Mouse (Mus musculus) small intestine, adult 2 months (tissue): Measurements from ENCODE around the gene Lypd9.

Experiments
- CTCF ChIP-seq: fragments of 200-500 bp; IDR thresholded peaks from 2 replicates; pipeline ENCODE4 v1.5.1; 2012; ENCODE audit warnings: low read depth, mild to moderate bottlenecking, control low read depth, inconsistent platforms, low read length, moderate library complexity, mixed read lengths; ENCODE audit not compliant: insufficient replicate concordance, insufficient read length; ENCODE audit errors: extremely low read depth
- POLR2A ChIP-seq: fragments of 200-500 bp; IDR thresholded peaks from 2 replicates; pipeline ENCODE4 v1.6.1; 2012; ENCODE audit warnings: low read depth, mild to moderate bottlenecking, control low read depth, inconsistent platforms, low read length, moderate library complexity

- TF ChIP-seq CTCF (no peak), POLR2A (no peak)
Observed at GRCm38 (mm10) chr11:58399985-58400645, 52.6 kb downstream of the Lypd9 start.
